Mouse (Mus musculus) thymus, adult 2 months (tissue): ENCODE measurements around the gene Map1b.

Experiments
- CTCF ChIP-seq: fragments of 200-500 bp; IDR thresholded peaks from 2 replicates; pipeline ENCODE4 v1.5.1; 2012; ENCODE audit warnings: mild to moderate bottlenecking, control low read depth, low read length, moderate library complexity, borderline replicate concordance; ENCODE audit not compliant: control insufficient read depth, poor library complexity, insufficient read depth; ENCODE audit errors: extremely low read depth
- POLR2A ChIP-seq: fragments of 200-500 bp; IDR thresholded peaks from 2 replicates; pipeline ENCODE4 v1.6.1; 2012; ENCODE audit warnings: mild to moderate bottlenecking, low read length, control low read depth, moderate library complexity; ENCODE audit not compliant: control insufficient read depth, poor library complexity, insufficient read depth; ENCODE audit errors: extremely low read depth

DNA sequence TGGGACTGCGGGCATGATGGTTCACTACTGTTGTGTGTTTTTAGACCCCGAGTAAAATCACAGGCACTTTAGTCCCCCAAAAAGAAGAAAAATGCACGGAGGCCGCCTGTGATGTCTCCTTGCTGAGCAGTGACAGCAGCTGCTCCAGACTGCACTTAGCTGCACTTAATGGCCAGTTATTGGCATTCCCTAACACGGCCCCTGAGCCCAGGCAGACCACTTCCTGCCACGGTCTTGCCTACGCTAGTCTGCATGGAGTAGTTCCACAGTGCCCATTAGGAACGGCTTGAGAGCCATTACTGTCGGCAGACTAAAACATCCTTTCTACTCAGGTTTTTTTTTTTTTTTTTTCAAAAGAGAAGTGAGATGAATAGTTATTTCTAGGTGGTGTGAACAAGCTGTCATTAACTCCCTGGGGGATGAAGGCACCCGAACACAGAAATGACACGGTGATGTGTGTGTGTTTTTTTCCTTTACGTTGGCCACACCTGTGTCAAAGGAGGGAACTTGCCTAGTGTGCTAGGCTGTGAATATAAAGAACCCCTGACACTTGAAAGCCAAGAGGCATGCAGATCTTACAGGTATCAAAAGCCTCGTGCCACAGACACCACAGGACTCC lies 14.1 kb downstream of the Map1b start:
- TF ChIP-seq POLR2A (no peak), CTCF (no peak)
